Mouse (Mus musculus) frontal cortex, postnatal 10 days (tissue): ENCODE measurements around the gene Tbccd1.
A peak's percentile ranks its signal among the peaks of the same experiment; 100 is the strongest.

Experiments
- DNase-seq, 2 experiments: peaks; one replicate each; pipeline ENCODE4 v3.0.0; 2022; ENCODE audit warnings: low spot score in 2 of 2, mixed read lengths in 1 of 2

The Tbccd1 gene

GRCm38 (mm10) chr16:22857431-22858113, at the start of gene Tbccd1, which contains the start of gene Dnajb11:
Gene Tbccd1, minus strand, starts transcription at chr16:22857669.
Gene Dnajb11, plus strand, starts transcription at chr16:22857845.
- DNase-seq, result peak; percentile 99 to 100

- no peak for DNase-seq
Observed at GRCm38 (mm10) chr16:22901326-22901725, 43.9 kb upstream of the Tbccd1 start.

- DNase-seq, result no peak
Observed at GRCm38 (mm10) chr16:22899866-22900570, 42.5 kb upstream of the Tbccd1 start.

- no peak for DNase-seq
Observed at GRCm38 (mm10) chr16:22899346-22899745, 41.9 kb upstream of the Tbccd1 start.

GRCm38 (mm10) chr16:22896618-22897017, 39.1 kb upstream of the Tbccd1 start:
- no peak for DNase-seq

- no peak for DNase-seq
Observed at GRCm38 (mm10) chr16:22894095-22894494, 36.6 kb upstream of the Tbccd1 start.

- no peak for DNase-seq
Observed at GRCm38 (mm10) chr16:22891733-22892154, 34.3 kb upstream of the Tbccd1 start.

- DNase-seq, result no peak
Observed at GRCm38 (mm10) chr16:22890683-22891510, 33.4 kb upstream of the Tbccd1 start, which contains the start of gene Ahsg. Gene Ahsg, plus strand, starts transcription at chr16:22891277.

GRCm38 (mm10) chr16:22889716-22890115, 32.2 kb upstream of the Tbccd1 start:
- no peak for DNase-seq

GRCm38 (mm10) chr16:22888835-22889234, 31.4 kb upstream of the Tbccd1 start:
- DNase-seq, result no peak

- DNase-seq, result no peak
Observed at GRCm38 (mm10) chr16:22886726-22887125, 29.3 kb upstream of the Tbccd1 start.

GRCm38 (mm10) chr16:22885356-22885755, 27.9 kb upstream of the Tbccd1 start:
- no peak for DNase-seq

- no peak for DNase-seq
Observed at GRCm38 (mm10) chr16:22883441-22883840, 26.0 kb upstream of the Tbccd1 start.

GRCm38 (mm10) chr16:22881487-22881886, 24.0 kb upstream of the Tbccd1 start:
- DNase-seq, result no peak

- DNase-seq, result no peak
Observed at GRCm38 (mm10) chr16:22880900-22881299, 23.4 kb upstream of the Tbccd1 start.

GRCm38 (mm10) chr16:22879945-22880595, 22.6 kb upstream of the Tbccd1 start:
- DNase-seq, result no peak

- DNase-seq, result no peak
Observed at GRCm38 (mm10) chr16:22878716-22879115, 21.2 kb upstream of the Tbccd1 start.

GRCm38 (mm10) chr16:22877660-22878390, 20.4 kb upstream of the Tbccd1 start:
- no peak for DNase-seq

- DNase-seq, result no peak
Observed at GRCm38 (mm10) chr16:22876218-22877043, 19.0 kb upstream of the Tbccd1 start.

GRCm38 (mm10) chr16:22873369-22873768, 15.9 kb upstream of the Tbccd1 start:
- DNase-seq, result no peak
